Mouse (Mus musculus) lung, embryonic 14.5 days (tissue): Measurements from ENCODE around the gene Fcgr3. TPM values are rescaled to one million over a fixed set of nuclear protein-coding genes. Genes with fewer than 3 reads are reported as not detected.
A peak's percentile ranks its signal among the peaks of the same experiment; 100 is the strongest.

Experiments
- ATAC-seq: fragments of 200-750 bp; cut with Nextera tagmentation; 2 replicates; pipeline ENCODE4 v1.8.0; 2017; ENCODE audit warnings: mild to moderate bottlenecking, moderate TSS enrichment, moderate library complexity; ENCODE audit not compliant: insufficient read depth
- DNase-seq: peaks from one replicate; pipeline ENCODE4 v3.0.0-alpha.2; 2015
- H3K27ac ChIP-seq: fragments of 300-500 bp; sonication (generic); 2 replicates; pipeline ENCODE4 v1.5.1; 2014; ENCODE audit warnings: low read depth, mild to moderate bottlenecking, moderate library complexity
- H3K27me3 ChIP-seq: fragments of 300-500 bp; sonication (generic); 2 replicates; pipeline ENCODE4 v1.6.1; 2014; ENCODE audit warnings: low read length, control low read depth; ENCODE audit not compliant: insufficient read depth
- H3K36me3 ChIP-seq: fragments of 300-500 bp; sonication (generic); 2 replicates; pipeline ENCODE4 v1.6.1; 2014; ENCODE audit warnings: control low read depth; ENCODE audit not compliant: insufficient read depth
- H3K4me1 ChIP-seq: fragments of 300-500 bp; sonication (generic); 2 replicates; pipeline ENCODE4 v1.6.1; 2014; ENCODE audit warnings: antibody characterized with exemption, control low read depth; ENCODE audit not compliant: insufficient read depth
- H3K4me2 ChIP-seq: fragments of 300-500 bp; sonication (generic); 2 replicates; pipeline ENCODE4 v1.6.1; 2014; ENCODE audit warnings: mild to moderate bottlenecking
- H3K4me3 ChIP-seq: fragments of 300-500 bp; sonication (generic); 2 replicates; pipeline ENCODE4 v1.5.1; 2014; ENCODE audit warnings: low read depth, low read length
- H3K9ac ChIP-seq: fragments of 300-500 bp; sonication (generic); 2 replicates; pipeline ENCODE4 v1.6.1; 2014
- H3K9me3 ChIP-seq: fragments of 300-500 bp; sonication (generic); 2 replicates; pipeline ENCODE4 v1.6.1; 2016; ENCODE audit warnings: low read depth, low read length, control low read depth
- CTCF ChIP-seq: IDR thresholded peaks from 2 replicates; pipeline ENCODE4 v1.5.1; 2016; ENCODE audit warnings: antibody characterized with exemption, low read depth
- WGBS: fragments of 180-500 bp; shearing (Covaris S2); extraction: QIAGEN DNeasy Blood & Tissue Kit; methylation state at CpG from one replicate; pipeline ENCODE4 v1.1.7; 2014; 5-methylcytosine and 5-hydroxymethylcytosine counted together
- polyA plus RNA-seq: library from polyadenylated mRNA; unstranded; fragments of >200 nt; fragmentation: Nextera tagmentation; extraction: Ambion mirVana; gene quantifications from 2 replicates; pipeline ENCODE4 v1.2.1, GENCODE M21; 2014

Fcgr3 gene
- polyA plus RNA-seq, 1 experiment from 2014 or later = 10.8 TPM

DNA sequence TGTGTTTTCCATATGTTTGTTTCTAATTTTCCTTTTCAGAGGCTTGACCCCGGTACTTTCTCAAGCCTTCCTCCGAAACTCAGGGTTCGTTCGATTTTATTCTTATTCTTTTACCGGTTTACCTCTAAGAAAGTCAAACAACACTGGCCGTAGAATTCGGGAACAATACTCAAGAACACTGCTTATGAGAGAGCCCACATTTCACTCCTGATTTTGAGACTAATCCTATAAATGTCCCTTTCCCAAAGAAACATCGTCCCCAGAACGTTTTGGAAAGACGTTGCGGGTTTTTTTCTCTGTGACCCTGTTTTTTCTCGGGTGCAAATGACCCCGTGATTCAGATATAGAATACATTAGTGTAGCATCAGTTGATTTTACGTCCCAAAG is 19.7 kb downstream of the Fcgr3 start:
- Histone ChIP-seq H3K36me3 (no peaks in the 10 kb centered on the region), H3K27me3 (no peaks in the 10 kb centered on the region), H3K9ac (peak overlapping the region; percentile 51; the same call in 1 of the 2 replicates), H3K9me3 (no peaks in the 10 kb centered on the region), H3K4me2 (peak overlapping the region; percentile 64), H3K27ac (no peak overlapping the region), H3K4me3 (peak overlapping the region; percentile 60), H3K4me1 (no peaks in the 10 kb centered on the region)
- ATAC-seq (peak; percentile 12; the same call in 1 of the 2 replicates), DNase-seq (no peak)
- 4% methylated on average over 14 of the region's 14 CpGs for WGBS
- no peak for TF ChIP-seq CTCF

- H3K4me2 ChIP-seq = peak overlapping the region; percentile 64
- DNase-seq = peak; percentile 98
- no peaks in the 10 kb centered on the region for H3K4me1 ChIP-seq
- no peak for TF ChIP-seq CTCF
- peak overlapping the region; percentile 48 for H3K9ac ChIP-seq
- peak overlapping the region; percentile 60 for H3K4me3 ChIP-seq
- no peaks in the 10 kb centered on the region for H3K9me3 ChIP-seq
- H3K36me3 ChIP-seq = no peaks in the 10 kb centered on the region
- H3K27me3 ChIP-seq = no peaks in the 10 kb centered on the region
- peak overlapping the region; percentile 83 for H3K27ac ChIP-seq
- under 1% methylated on average over 33 of the region's 33 CpGs for WGBS
- peak; percentile 95 for ATAC-seq
Measured at GRCm38 (mm10) chr1:171044365-171045078, 20.2 kb downstream of the Fcgr3 start.

DNA sequence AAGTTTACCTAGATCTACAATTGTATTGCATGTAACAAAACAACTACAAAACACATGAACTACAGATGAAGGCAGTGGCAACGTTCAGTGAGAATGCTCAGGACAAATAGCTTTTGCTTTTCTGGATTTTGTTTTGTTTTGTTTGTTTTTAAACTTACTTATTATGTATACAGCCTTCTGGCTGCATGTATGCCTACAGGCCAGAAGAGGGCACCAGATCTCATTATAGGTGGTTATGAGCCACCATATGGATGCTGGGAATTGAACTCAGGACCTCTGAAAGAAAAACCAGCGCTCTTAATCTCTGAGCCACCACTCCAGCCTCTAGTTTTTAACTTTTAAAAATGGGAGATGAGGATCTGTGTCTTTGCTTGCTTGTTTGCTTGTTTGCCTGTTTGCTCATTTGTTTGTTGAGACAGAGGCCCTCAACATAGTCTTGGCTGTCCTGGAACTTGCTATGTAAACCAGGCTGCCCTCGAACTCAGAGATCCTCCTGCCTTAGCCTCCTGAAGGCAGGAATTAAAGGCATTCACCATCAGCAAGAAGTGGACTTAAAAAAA is 21.1 kb downstream of the Fcgr3 start:
- H3K9ac ChIP-seq = 0 out of 2 replicates have a peak overlapping the region, but pooled peaks have one; percentile 48

DNA sequence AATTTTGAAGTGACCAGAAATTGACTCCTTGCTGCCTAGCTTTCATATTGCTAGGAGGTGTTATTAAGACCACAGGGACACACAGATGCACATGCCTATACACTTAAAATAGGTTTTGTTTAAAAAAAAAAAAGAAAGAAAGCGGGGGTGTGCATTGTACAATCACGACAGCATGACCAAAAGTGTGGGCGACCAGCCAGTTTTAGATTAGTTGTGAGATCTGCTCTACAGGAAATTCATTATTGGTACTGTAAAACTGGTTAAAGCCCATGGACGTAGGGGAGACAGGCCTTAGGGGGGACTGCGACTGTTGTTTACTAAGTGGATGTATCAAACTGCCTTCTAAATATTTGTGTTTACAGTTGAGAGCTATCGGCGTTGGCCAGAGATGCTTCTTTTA is 24.9 kb downstream of the Fcgr3 start:
- Histone ChIP-seq H3K4me3 (no peak overlapping the region), H3K27me3 (no peaks in the 10 kb centered on the region; the same call in 1 of the 2 replicates), H3K9me3 (no peaks in the 10 kb centered on the region), H3K36me3 (no peaks in the 10 kb centered on the region), H3K4me1 (no peaks in the 10 kb centered on the region), H3K4me2 (no peak overlapping the region), H3K27ac (no peak overlapping the region), H3K9ac (no peak overlapping the region)
- ATAC-seq (no peak), DNase-seq (peak; percentile 30)
- TF ChIP-seq CTCF = no peak
- WGBS = 75% methylated on average over 7 of the region's 7 CpGs

More for the DNA sequence above, 21.1 kb downstream of the Fcgr3 start:
- DNase-seq (no peak), ATAC-seq (no peak)
- Histone ChIP-seq H3K4me3 (peak overlapping the region; percentile 60), H3K27ac (no peak overlapping the region), H3K4me1 (no peaks in the 10 kb centered on the region), H3K36me3 (no peaks in the 10 kb centered on the region), H3K4me2 (peak overlapping the region; percentile 64), H3K27me3 (no peaks in the 10 kb centered on the region), H3K9me3 (no peaks in the 10 kb centered on the region)
- peak; percentile 27 for TF ChIP-seq CTCF
- 60% methylated on average over 3 of the region's 3 CpGs for WGBS

GRCm38 (mm10) chr1:171039135-171039534 is 25.6 kb downstream of the Fcgr3 start:
- Histone ChIP-seq H3K9me3 (no peaks in the 10 kb centered on the region), H3K4me2 (no peak overlapping the region), H3K4me3 (no peak overlapping the region), H3K4me1 (no peaks in the 10 kb centered on the region), H3K36me3 (no peaks in the 10 kb centered on the region), H3K9ac (no peak overlapping the region), H3K27me3 (no peaks in the 10 kb centered on the region; the same call in 1 of the 2 replicates), H3K27ac (no peak overlapping the region)
- ATAC-seq (no peak), DNase-seq (no peak)
- 74% methylated on average over 6 of the region's 6 CpGs for WGBS
- TF ChIP-seq CTCF = no peak

- ATAC-seq (peak; percentile 85), DNase-seq (peak; percentile 96)
- peak overlapping the region; percentile 85 for H3K4me3 ChIP-seq
- H3K36me3 ChIP-seq = no peaks in the 10 kb centered on the region
- WGBS = under 1% methylated on average over 47 of the region's 47 CpGs
- peak overlapping the region; percentile 82 for H3K27ac ChIP-seq
- H3K9ac ChIP-seq = peak overlapping the region; percentile 82
- TF ChIP-seq CTCF = no peak
- H3K9me3 ChIP-seq = no peaks in the 10 kb centered on the region
- peak overlapping the region; percentile 61 for H3K4me2 ChIP-seq
- no peaks in the 10 kb centered on the region; the same call in 1 of the 2 replicates for H3K27me3 ChIP-seq
- no peaks in the 10 kb centered on the region for H3K4me1 ChIP-seq
Measured at GRCm38 (mm10) chr1:171037861-171038721, 26.6 kb downstream of the Fcgr3 start.
